In the genomic region with DNA sequence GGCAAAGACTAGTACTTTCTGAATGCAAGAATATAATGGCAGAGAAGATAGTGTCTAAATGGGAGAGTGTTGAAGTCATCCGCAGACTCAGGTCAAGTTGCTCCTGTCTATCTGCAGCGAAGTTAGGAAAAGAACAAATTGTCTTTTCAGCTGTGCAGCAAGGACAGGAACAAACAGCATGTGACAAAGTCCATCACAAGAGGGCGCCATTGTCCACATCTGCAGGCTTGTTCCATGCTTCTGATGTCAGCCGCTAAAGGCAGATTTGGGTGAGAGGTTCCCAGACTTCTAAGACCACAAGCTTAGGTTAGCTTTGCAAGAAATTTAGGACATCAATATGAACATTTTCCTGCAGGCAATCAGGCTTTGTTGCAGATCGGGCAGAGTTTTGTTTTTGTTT, we compare ENCODE assay signal across 8 mouse cellular contexts.
DNase-seq lines count a peak whose midpoint lies in the region; ATAC-seq and TF ChIP-seq lines count a peak whose summit lies in the region.

No protein-coding gene starts in this region.

- H3K4me3 ChIP-seq in E14TG2a.4 (replicated peaks; ENCODE audit: low read length), result no peak overlapping the region
- no peak overlapping the region for H3K4me3 ChIP-seq in lung, adult 2 months (replicated peaks; ENCODE audit: extremely low read depth, low read depth, low read length)

- ATAC-seq in erythroid progenitor cell, adult 5-6 weeks (replicated peaks; ENCODE audit: low FRiP score, poor library complexity, severe bottlenecking), result 0 out of 2 replicates have a peak, but pooled peaks have one; percentile 34

- 21% methylated on average over 5 of the region's 5 CpGs for WGBS in lung, adult 2 months

- no peaks in the 10 kb centered on the region for H3K9me3 ChIP-seq in E14TG2a.4 (ENCODE audit: low read length)

- peak; percentile 89 for DNase-seq in brain, adult 2 months (ENCODE audit: low read depth, low spot score)
- peak; percentile 83 for DNase-seq in heart, postnatal 4 days
- DNase-seq in layer of hippocampus, adult 11-12 months (ENCODE audit: low spot score), result peak; percentile 84
- peak; percentile 37 for DNase-seq in lung, adult 2 months
- peak; percentile 78 for DNase-seq in ovary, postnatal 36 days (ENCODE audit: low spot score)
- peak; percentile 74 for DNase-seq in urinary bladder, postnatal 25 days (ENCODE audit: low spot score)

- H3K36me3 ChIP-seq in E14TG2a.4 (ENCODE audit: insufficient read depth, low read length), result no peaks in the 10 kb centered on the region

- TF ChIP-seq POLR2A in lung, adult 2 months (IDR thresholded peaks at IDR 0.05; ENCODE audit: borderline replicate concordance, extremely low read depth, low read depth, low read length), result no peak

- TF ChIP-seq CTCF in E14TG2a.4 (conservative IDR thresholded peaks at IDR 0.05; ENCODE audit: low read length), result peak; percentile 76
- TF ChIP-seq CTCF in lung, adult 2 months (IDR thresholded peaks at IDR 0.05; ENCODE audit: insufficient read depth, low read length), result peak; percentile 84

- H3K27me3 ChIP-seq in E14TG2a.4 (ENCODE audit: insufficient read depth, low read length), result no peaks in the 10 kb centered on the region

- H3K4me1 ChIP-seq in E14TG2a.4 (replicated peaks; ENCODE audit: low read depth, low read length), result no peaks in the 10 kb centered on the region
- no peaks in the 10 kb centered on the region for H3K4me1 ChIP-seq in lung, adult 2 months (ENCODE audit: control insufficient read depth, insufficient read depth, low read length)

Comparison
In these comparisons a context has a peak if more than half of its experiments do, and no peak if none do; other contexts are left out.
1. DNase-seq: peak in every context shown above with its lines; median percentile 89 in brain, adult 2 months; 84 in layer of hippocampus, adult 11-12 months; 83 in heart, postnatal 4 days; 78 in ovary, postnatal 36 days; 74 in urinary bladder, postnatal 25 days; 37 in lung, adult 2 months.